Mouse (Mus musculus) liver, adult (tissue): ENCODE data around the gene Srcin1.

Source experiments
- GATA4 ChIP-seq: IDR thresholded peaks from 2 replicates; pipeline ENCODE4 v1.6.1; 2014; ENCODE audit warnings: mild to moderate bottlenecking, low read length; ENCODE audit not compliant: insufficient replicate concordance

The Srcin1 gene

DNA sequence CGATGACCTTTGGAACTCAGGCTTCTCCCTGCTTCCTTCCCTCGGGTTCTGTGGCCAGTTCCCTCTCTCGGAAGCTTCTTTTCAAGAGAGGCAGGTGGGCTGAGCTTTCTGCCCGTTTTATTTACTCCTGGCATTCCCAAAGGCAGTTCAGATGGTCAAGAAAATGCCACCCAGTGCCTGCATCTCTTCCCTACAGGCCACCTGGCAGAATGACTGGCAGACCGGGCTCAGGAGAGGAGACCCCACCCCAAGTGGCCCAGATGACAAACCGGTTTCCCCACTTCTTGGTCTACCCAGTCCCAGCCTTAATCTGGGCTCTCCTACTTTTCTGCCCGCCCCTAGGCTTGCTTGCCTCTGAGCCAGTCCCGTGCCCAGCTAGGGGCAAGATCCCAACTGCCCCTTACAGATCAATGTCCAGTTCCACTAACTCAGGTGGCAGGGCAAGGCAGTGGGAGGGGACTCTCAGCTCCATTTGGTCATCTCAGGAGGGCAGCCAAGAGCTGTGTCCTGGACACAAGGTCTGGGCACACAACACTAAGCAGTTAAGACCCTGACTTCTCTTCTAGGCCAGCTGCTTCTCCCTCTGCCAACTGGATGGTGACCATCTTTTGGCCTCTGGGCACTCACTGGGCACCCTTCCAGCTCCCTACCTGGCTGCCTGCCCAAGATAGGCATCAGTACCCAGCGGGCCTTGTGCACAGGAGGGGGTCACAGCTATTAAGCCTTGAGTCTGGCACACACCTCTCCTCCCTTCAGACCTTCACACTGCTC, at the start of gene Srcin1:
Srcin1 (minus strand) TSS at position 51 of the 771 bp plus-strand sequence.
- no peak for TF ChIP-seq GATA4

GRCm38 (mm10) chr11:97625551-97625950, 49.6 kb upstream of the Srcin1 start:
- no peak for TF ChIP-seq GATA4

DNA sequence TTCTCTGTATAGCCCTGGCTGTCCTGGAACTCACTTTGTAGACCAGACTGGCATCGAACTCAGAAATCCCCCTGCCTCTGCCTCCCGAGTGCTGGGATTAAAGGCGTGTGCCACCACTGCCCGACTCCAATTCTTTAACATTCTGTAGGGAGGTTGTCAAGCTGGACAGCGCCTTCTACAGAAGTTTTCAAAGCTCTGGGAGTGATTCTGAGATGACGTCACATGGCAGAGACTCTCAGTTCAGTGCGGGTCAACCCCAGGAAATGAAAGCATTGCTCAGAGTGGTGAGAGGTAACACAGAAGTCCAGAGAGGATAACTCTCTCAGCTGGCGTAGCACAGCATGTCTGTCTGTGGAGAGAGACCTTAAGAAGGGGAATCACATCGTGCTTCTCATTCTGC, 47.2 kb upstream of the Srcin1 start:
- TF ChIP-seq GATA4: no peak

DNA sequence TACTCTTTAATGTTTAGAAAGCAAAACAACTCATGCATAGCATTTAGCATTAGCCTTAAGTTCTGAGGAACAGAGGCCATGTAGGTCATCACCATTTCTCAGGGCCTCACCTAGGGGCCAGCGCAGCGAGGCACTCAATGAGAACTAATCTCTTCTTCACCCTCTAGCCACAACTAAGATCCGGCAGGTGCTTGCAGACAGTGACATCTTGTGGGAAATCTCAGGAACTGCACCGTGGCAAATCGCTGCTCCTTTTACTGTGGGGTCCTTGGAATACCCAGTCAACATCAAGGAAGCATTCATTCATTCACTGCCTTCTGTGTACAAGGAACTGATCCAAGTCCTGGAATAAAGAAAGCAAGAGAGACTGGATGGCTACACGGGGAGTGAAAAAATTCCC, 46.5 kb upstream of the Srcin1 start:
- no peak for TF ChIP-seq GATA4

GRCm38 (mm10) chr11:97619391-97619795, 43.4 kb upstream of the Srcin1 start:
- no peak for TF ChIP-seq GATA4

DNA sequence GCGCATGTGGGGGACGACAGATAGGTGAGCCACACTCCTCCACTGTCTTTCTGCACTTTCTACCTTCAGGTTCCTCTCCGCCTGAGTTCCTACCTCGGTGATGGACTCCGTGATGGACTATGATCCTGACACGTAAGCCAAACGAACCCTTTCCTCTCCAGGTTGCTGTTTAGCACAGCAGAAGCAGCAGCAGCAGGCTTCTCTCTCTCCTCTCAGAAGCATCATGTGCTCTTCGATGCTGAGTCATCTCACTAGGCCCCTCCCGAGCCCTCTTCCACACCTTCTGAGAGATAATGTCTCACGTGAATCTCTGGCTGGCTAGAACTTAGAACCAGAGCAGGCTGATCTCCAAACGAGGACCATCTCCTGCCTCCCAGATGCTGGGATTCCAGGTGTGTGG, 42.4 kb upstream of the Srcin1 start:
- no peak for TF ChIP-seq GATA4

DNA sequence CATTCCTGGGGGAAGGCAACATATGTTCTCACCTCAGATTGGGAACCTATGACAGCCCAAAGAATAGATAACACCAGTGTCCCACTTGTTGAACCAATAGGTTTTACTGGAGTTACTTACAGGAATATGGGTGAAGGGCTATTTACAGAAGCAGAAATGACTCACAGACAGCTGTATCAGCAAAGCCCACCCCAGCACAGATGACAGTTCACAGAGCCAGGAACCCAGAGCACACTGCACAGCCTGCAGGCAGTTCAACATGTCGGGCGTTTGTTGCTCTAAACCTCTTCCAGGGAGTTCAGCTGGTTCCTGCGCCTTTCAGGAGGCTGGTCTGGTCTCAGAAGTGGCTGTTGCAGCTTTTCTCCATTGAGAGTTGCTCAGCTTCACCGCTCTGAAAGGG, 39.3 kb upstream of the Srcin1 start:
- TF ChIP-seq GATA4: no peak

DNA sequence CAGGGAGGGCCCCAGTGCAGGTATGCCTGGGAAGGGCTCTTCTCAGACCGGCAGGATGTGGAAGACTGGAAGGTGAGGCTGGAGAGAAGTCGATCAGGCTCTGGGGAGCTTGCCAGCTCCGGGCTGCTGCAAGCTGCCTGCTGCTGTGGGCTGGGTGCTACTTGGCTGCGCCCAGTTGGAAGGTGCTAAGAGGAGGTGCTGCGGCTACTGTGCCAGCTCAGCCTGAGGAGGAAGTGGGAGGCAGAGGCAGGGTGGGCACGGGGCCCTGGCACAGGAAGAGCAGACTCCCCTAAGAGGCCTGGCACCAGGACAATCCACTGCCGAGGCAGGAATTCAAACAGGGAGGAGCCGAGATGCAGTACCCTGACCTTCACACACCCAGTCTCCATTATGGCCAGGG, 35.1 kb upstream of the Srcin1 start:
- TF ChIP-seq GATA4: no peak

- TF ChIP-seq GATA4: no peak
Measured at GRCm38 (mm10) chr11:97609743-97610142, 33.8 kb upstream of the Srcin1 start.

GRCm38 (mm10) chr11:97608933-97609332, 32.9 kb upstream of the Srcin1 start:
- no peak for TF ChIP-seq GATA4

- peak; percentile 79 for TF ChIP-seq GATA4
Measured at GRCm38 (mm10) chr11:97607056-97607725, 31.2 kb upstream of the Srcin1 start.

- no peak for TF ChIP-seq GATA4
Measured at GRCm38 (mm10) chr11:97603891-97604290, 27.9 kb upstream of the Srcin1 start.

GRCm38 (mm10) chr11:97602223-97602622, 26.2 kb upstream of the Srcin1 start:
- TF ChIP-seq GATA4: no peak

DNA sequence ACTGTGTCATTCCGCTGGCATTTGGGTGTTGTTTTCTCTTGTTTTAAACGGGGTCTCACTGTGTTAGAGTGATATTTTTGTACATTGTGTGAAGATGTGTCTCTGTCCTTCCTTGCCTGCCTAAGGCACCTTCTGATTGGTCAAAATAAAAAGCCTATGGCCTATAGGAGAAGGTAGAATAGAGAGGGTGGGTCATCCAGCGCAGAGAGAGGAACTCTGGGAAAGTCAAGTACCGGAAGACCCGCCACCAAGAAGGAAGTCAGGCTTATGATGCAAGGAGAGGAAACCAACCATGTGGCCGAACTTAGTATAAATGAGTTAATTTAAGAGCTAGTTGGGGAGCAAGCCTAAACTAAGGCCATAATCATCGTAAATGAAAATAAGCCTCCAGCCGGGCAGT, 23.1 kb upstream of the Srcin1 start:
- no peak for TF ChIP-seq GATA4

DNA sequence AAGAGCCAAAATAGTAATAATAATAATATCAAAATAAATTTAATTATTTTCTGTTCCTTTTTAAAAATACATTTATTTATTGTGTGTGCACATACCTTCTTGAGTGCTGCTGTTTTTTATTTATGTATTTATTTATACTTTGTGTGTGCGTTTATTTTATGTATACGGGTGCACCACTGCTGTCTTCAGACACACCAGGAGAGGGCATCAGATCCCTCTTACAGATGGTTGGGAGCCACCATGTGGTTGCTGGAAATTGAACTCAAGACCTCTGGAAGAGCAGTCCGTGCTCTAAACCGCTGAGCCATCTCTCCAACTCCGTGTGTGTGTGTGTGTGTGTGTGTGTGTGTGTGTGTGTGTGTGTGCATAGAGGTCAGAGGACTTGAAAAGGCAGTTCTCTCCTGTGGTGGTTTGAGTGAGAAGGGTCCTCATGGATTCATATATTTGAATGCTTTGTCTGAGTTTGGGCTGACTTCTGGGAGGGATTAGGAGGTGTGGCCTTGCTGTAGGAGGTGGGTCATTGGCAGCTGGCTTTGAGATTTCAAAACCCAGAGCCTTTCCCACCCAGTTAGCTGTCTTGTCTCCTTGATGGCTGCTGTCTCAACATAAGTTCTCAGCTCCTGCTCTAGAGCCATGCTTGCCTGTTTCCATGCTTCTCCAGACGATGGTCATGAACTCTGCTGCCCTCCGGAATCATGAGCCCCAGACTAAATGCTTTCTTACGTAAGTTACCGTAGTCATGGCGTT, 22.1 kb upstream of the Srcin1 start:
- TF ChIP-seq GATA4: no peak

DNA sequence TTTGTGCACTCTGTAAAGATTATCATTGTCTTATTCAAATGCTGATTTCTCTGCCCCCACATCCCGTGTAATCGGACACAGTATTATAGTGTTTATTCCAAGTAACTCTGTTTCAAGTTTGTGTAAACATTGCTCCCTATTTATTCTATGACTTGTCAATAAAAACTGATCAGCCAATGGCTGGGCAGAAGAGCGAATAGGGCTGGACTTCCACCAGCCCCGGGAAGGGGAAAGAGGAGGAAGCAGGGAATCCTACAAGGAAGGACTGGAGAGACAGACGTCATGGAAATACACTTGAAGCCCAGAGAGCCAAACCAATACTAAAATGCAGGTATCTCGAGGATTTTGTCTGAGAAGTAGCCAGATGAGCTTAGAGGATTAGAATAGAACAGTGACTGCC, 18.1 kb upstream of the Srcin1 start:
- TF ChIP-seq GATA4: no peak

DNA sequence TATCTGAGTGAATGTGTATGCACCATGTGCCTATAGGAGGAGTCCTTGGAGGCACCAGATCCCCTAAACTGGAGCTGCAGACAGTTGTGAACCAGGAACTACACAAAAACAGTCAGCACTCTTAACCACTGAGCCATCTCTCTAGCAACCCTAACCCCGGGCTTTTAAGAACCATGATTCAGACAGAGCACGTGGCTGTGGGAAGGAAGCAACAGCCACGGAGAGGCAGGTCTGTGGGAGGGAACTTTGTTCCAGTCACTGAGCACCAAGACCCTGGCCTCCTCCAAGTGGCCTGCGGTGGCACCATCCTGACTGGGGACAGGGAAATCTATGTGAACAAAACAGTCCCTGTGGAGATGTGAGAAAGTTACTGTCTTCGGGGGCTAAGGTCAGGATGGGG, 15.9 kb upstream of the Srcin1 start:
- TF ChIP-seq GATA4: no peak
